Mouse (Mus musculus): ENCODE measurements around the gene Mmp13. TPM values are rescaled to one million over a fixed set of nuclear protein-coding genes. Genes with fewer than 3 reads are reported as not detected.
"Not testable (repeated sequence)": the region's sequence is repeated elsewhere in the genome, so short reads cannot be mapped to it uniquely, and the experiment has no call there.

The Mmp13 gene
- 20.7 and 33.1 TPM in 2 replicates for polyA plus RNA-seq (2015; fragmentation: Nextera tagmentation; extraction: Ambion mirVana)

- H3K4me3 ChIP-seq (replicated peaks) = no peak within 1 kb of the TSS
- ATAC-seq (ENCODE audit: insufficient number of reproducible peaks, low FRiP score, low TSS enrichment, low read depth) = no peak
- H3K27me3 ChIP-seq = no peaks in the 10 kb centered on the region
- H3K36me3 ChIP-seq = no peaks in the 10 kb centered on the region
- H3K4me2 ChIP-seq (replicated peaks) = no peak within 1 kb of the TSS
- no peaks in the 10 kb centered on the region for H3K4me1 ChIP-seq
- H3K27ac ChIP-seq (replicated peaks) = no peak within 1 kb of the TSS
- 74% methylated on average over 1 of the region's 1 CpGs for WGBS
- no peak within 1 kb of the TSS for H3K9ac ChIP-seq
- H3K9me3 ChIP-seq (replicated peaks) = no peaks in the 10 kb centered on the region
These were observed at the start of gene Mmp13 for GRCm38 (mm10) chr9:7272214-7272613. TSS of gene Mmp13 (plus strand) at chr9:7272514.

- no peak overlapping the region for H3K4me3 ChIP-seq (replicated peaks)
- H3K9ac ChIP-seq = no peak overlapping the region
- no peaks in the 10 kb centered on the region for H3K36me3 ChIP-seq
- no peaks in the 10 kb centered on the region for H3K4me1 ChIP-seq
- H3K27me3 ChIP-seq = no peaks in the 10 kb centered on the region
- no peak for ATAC-seq (ENCODE audit: insufficient number of reproducible peaks, low FRiP score, low TSS enrichment, low read depth)
- WGBS = 88% methylated on average over 1 of the region's 1 CpGs
- H3K27ac ChIP-seq (replicated peaks) = no peak overlapping the region
- no peaks in the 10 kb centered on the region for H3K9me3 ChIP-seq (replicated peaks)
- H3K4me2 ChIP-seq (replicated peaks) = no peak overlapping the region
These were observed 33.7 kb upstream of the Mmp13 start for GRCm38 (mm10) chr9:7238619-7239018.

- Histone ChIP-seq H3K4me1 (no peaks in the 10 kb centered on the region), H3K9me3 (replicated peaks) (no peaks in the 10 kb centered on the region), H3K4me2 (replicated peaks) (no peak overlapping the region), H3K4me3 (replicated peaks) (no peak overlapping the region), H3K36me3 (no peaks in the 10 kb centered on the region), H3K9ac (no peak overlapping the region), H3K27me3 (no peaks in the 10 kb centered on the region), H3K27ac (replicated peaks) (no peak overlapping the region)
- ATAC-seq (ENCODE audit: insufficient number of reproducible peaks, low FRiP score, low TSS enrichment, low read depth) = no peak
- WGBS = 70% methylated on average over 2 of the region's 2 CpGs
These were observed 32.3 kb upstream of the Mmp13 start for GRCm38 (mm10) chr9:7239967-7240366.

GRCm38 (mm10) chr9:7252797-7253654 is 19.3 kb upstream of the Mmp13 start:
- H3K9ac ChIP-seq = no peak overlapping the region
- no peak overlapping the region for H3K4me3 ChIP-seq (replicated peaks)
- no peaks in the 10 kb centered on the region for H3K9me3 ChIP-seq (replicated peaks)
- H3K27me3 ChIP-seq = no peaks in the 10 kb centered on the region
- no peak for ATAC-seq (ENCODE audit: insufficient number of reproducible peaks, low FRiP score, low TSS enrichment, low read depth)
- no peak overlapping the region for H3K4me2 ChIP-seq (replicated peaks)
- H3K4me1 ChIP-seq = no peaks in the 10 kb centered on the region
- no peaks in the 10 kb centered on the region for H3K36me3 ChIP-seq
- H3K27ac ChIP-seq (replicated peaks) = no peak overlapping the region
- 53% methylated on average over 1 of the region's 1 CpGs for WGBS

- Histone ChIP-seq H3K27me3 (no peaks in the 10 kb centered on the region), H3K36me3 (no peaks in the 10 kb centered on the region), H3K9me3 (replicated peaks) (no peaks in the 10 kb centered on the region), H3K4me3 (replicated peaks) (no peak overlapping the region), H3K27ac (replicated peaks) (no peak overlapping the region), H3K9ac (no peak overlapping the region), H3K4me1 (no peaks in the 10 kb centered on the region), H3K4me2 (replicated peaks) (no peak overlapping the region)
- WGBS = 71% methylated on average over 1 of the region's 1 CpGs
- no peak for ATAC-seq (ENCODE audit: insufficient number of reproducible peaks, low FRiP score, low TSS enrichment, low read depth)
These were observed 10.6 kb upstream of the Mmp13 start for GRCm38 (mm10) chr9:7261667-7262066.

GRCm38 (mm10) chr9:7270071-7270470 is 2.2 kb upstream of the Mmp13 start:
- no peaks in the 10 kb centered on the region for H3K27me3 ChIP-seq
- H3K36me3 ChIP-seq = no peaks in the 10 kb centered on the region
- no peak overlapping the region for H3K27ac ChIP-seq (replicated peaks)
- H3K4me3 ChIP-seq (replicated peaks) = no peak overlapping the region
- ATAC-seq (ENCODE audit: insufficient number of reproducible peaks, low FRiP score, low TSS enrichment, low read depth) = no peak
- H3K4me2 ChIP-seq (replicated peaks) = no peak overlapping the region
- 49% methylated on average over 3 of the region's 3 CpGs for WGBS
- H3K4me1 ChIP-seq = no peaks in the 10 kb centered on the region
- H3K9ac ChIP-seq = no peak overlapping the region
- H3K9me3 ChIP-seq (replicated peaks) = no peaks in the 10 kb centered on the region

GRCm38 (mm10) chr9:7282565-7283302 is 10.4 kb downstream of the Mmp13 start:
- no peak for ATAC-seq (ENCODE audit: insufficient number of reproducible peaks, low FRiP score, low TSS enrichment, low read depth)
- Histone ChIP-seq H3K36me3 (no peaks in the 10 kb centered on the region), H3K27ac (replicated peaks) (no peak overlapping the region), H3K27me3 (no peaks in the 10 kb centered on the region), H3K9me3 (replicated peaks) (no peaks in the 10 kb centered on the region), H3K9ac (no peak overlapping the region), H3K4me1 (no peaks in the 10 kb centered on the region), H3K4me3 (replicated peaks) (no peak overlapping the region), H3K4me2 (replicated peaks) (no peak overlapping the region)
- WGBS = 79% methylated on average over 7 of the region's 7 CpGs

- H3K4me3 ChIP-seq (replicated peaks); H3K4me2 ChIP-seq (replicated peaks); H3K27me3 ChIP-seq; ATAC-seq (ENCODE audit: insufficient number of reproducible peaks, low FRiP score, low TSS enrichment, low read depth); H3K9me3 ChIP-seq (replicated peaks); H3K27ac ChIP-seq (replicated peaks); H3K9ac ChIP-seq; H3K4me1 ChIP-seq; H3K36me3 ChIP-seq: not testable (repeated sequence)
- 92% methylated on average over 2 of the region's 2 CpGs for WGBS
These were observed 11.0 kb downstream of the Mmp13 start for GRCm38 (mm10) chr9:7283303-7283684.

- ATAC-seq (ENCODE audit: insufficient number of reproducible peaks, low FRiP score, low TSS enrichment, low read depth) = no peak
- no peak overlapping the region for H3K9ac ChIP-seq
These were observed 17.2 kb downstream of the Mmp13 start for GRCm38 (mm10) chr9:7289501-7289900.

GRCm38 (mm10) chr9:7289901-7290300 is 17.6 kb downstream of the Mmp13 start:
- Histone ChIP-seq H3K27ac (replicated peaks) (no peak overlapping the region), H3K27me3 (no peaks in the 10 kb centered on the region), H3K4me2 (replicated peaks) (no peak overlapping the region), H3K9me3 (replicated peaks) (no peaks in the 10 kb centered on the region), H3K4me3 (replicated peaks) (no peak overlapping the region), H3K36me3 (no peaks in the 10 kb centered on the region), H3K9ac (no peak overlapping the region), H3K4me1 (no peaks in the 10 kb centered on the region)
- no peak for ATAC-seq (ENCODE audit: insufficient number of reproducible peaks, low FRiP score, low TSS enrichment, low read depth)
- WGBS = 87% methylated on average over 12 of the region's 12 CpGs

More at GRCm38 (mm10) chr9:7289501-7289900, 17.2 kb downstream of the Mmp13 start:
- Histone ChIP-seq H3K4me1 (no peaks in the 10 kb centered on the region), H3K9me3 (replicated peaks) (no peaks in the 10 kb centered on the region), H3K4me2 (replicated peaks) (no peak overlapping the region), H3K27ac (replicated peaks) (no peak overlapping the region), H3K4me3 (replicated peaks) (no peak overlapping the region), H3K27me3 (no peaks in the 10 kb centered on the region), H3K36me3 (no peaks in the 10 kb centered on the region)
- WGBS = 64% methylated on average over 2 of the region's 2 CpGs

- WGBS = 30% methylated on average over 1 of the region's 1 CpGs
- no peak overlapping the region for H3K27ac ChIP-seq (replicated peaks)
These were observed 19.8 kb downstream of the Mmp13 start for GRCm38 (mm10) chr9:7292132-7292531.

More at GRCm38 (mm10) chr9:7292132-7292531, 19.8 kb downstream of the Mmp13 start:
- H3K27me3 ChIP-seq = no peaks in the 10 kb centered on the region
- H3K4me2 ChIP-seq (replicated peaks) = no peak overlapping the region
- no peaks in the 10 kb centered on the region for H3K36me3 ChIP-seq
- no peak overlapping the region for H3K4me3 ChIP-seq (replicated peaks)
- ATAC-seq (ENCODE audit: insufficient number of reproducible peaks, low FRiP score, low TSS enrichment, low read depth) = no peak
- H3K9ac ChIP-seq = no peak overlapping the region
- no peaks in the 10 kb centered on the region for H3K9me3 ChIP-seq (replicated peaks)
- no peaks in the 10 kb centered on the region for H3K4me1 ChIP-seq

All from embryonic facial prominence, embryonic 15.5 days (tissue).